Mouse (Mus musculus): Measurements from ENCODE around the gene Mapk14. TPM values are rescaled to one million over a fixed set of nuclear protein-coding genes. Genes with fewer than 3 reads are reported as not detected.

The Mapk14 gene
- polyA plus RNA-seq, 1 experiment from 2014 or later, result 30.8 TPM

- H3K4me2 ChIP-seq, result no peak overlapping the region
- no peaks in the 10 kb centered on the region for H3K9me3 ChIP-seq (replicated peaks)
- no peak for DNase-seq
- H3K4me3 ChIP-seq (replicated peaks), result no peak overlapping the region
- no peak overlapping the region for H3K9ac ChIP-seq
- no peak for ATAC-seq (ENCODE audit: low read depth)
- H3K36me3 ChIP-seq, result no peaks in the 10 kb centered on the region
- no peak overlapping the region for H3K27ac ChIP-seq
- H3K27me3 ChIP-seq, result no peaks in the 10 kb centered on the region
- H3K4me1 ChIP-seq (replicated peaks), result peaks cover 34% of the 10 kb centered on the region
- WGBS (ENCODE audit: insufficient replicate concordance), result 18% methylated on average over 4 of the region's 4 CpGs
Measured at GRCm38 (mm10) chr17:28687354-28687753, 3.8 kb upstream of the Mapk14 start.

GRCm38 (mm10) chr17:28689586-28690283 lies 1.4 kb upstream of the Mapk14 start, which contains the start of gene Slc26a8:
Gene Slc26a8, minus strand, starts transcription at chr17:28690233.
- peak within 1 kb of the TSS; percentile 93 for H3K27ac ChIP-seq
- DNase-seq, result peak; percentile 39
- H3K4me2 ChIP-seq, result peak within 1 kb of the TSS; percentile 90
- H3K9me3 ChIP-seq (replicated peaks), result no peaks in the 10 kb centered on the region
- no peak for ATAC-seq (ENCODE audit: low read depth)
- 0 out of 2 replicates have a peak, but pooled peaks cover 9% of the 10 kb centered on the region for H3K36me3 ChIP-seq
- H3K9ac ChIP-seq, result peak within 1 kb of the TSS; percentile 79
- 9% methylated on average over 40 of the region's 40 CpGs for WGBS (ENCODE audit: insufficient replicate concordance)
- no peaks in the 10 kb centered on the region for H3K27me3 ChIP-seq
- peak within 1 kb of the TSS; percentile 100 for H3K4me3 ChIP-seq (replicated peaks)
- H3K4me1 ChIP-seq (replicated peaks), result peaks cover 47% of the 10 kb centered on the region

GRCm38 (mm10) chr17:28691687-28692340 lies 685 bp downstream of the Mapk14 start:
- peak overlapping the region; percentile 98 for H3K9ac ChIP-seq
- peak overlapping the region; percentile 93 for H3K27ac ChIP-seq
- peaks cover 13% of the 10 kb centered on the region; the same call in 1 of the 2 replicates for H3K36me3 ChIP-seq
- H3K4me2 ChIP-seq, result peak overlapping the region; percentile 82
- no peaks in the 10 kb centered on the region for H3K27me3 ChIP-seq
- ATAC-seq (ENCODE audit: low read depth) (peak; percentile 53), DNase-seq (peak; percentile 66)
- peaks cover 65% of the 10 kb centered on the region for H3K4me1 ChIP-seq (replicated peaks)
- peak overlapping the region; percentile 100 for H3K4me3 ChIP-seq (replicated peaks)
- under 1% methylated on average over 53 of the region's 53 CpGs for WGBS (ENCODE audit: insufficient replicate concordance)
- H3K9me3 ChIP-seq (replicated peaks), result no peaks in the 10 kb centered on the region

GRCm38 (mm10) chr17:28692341-28692710 lies 1.2 kb downstream of the Mapk14 start:
- ATAC-seq (ENCODE audit: low read depth), result 0 out of 2 replicates have a peak, but pooled peaks have one; percentile 21
- H3K4me2 ChIP-seq, result peak overlapping the region; percentile 82
- peaks cover 65% of the 10 kb centered on the region for H3K4me1 ChIP-seq (replicated peaks)
- H3K4me3 ChIP-seq (replicated peaks), result peak overlapping the region; percentile 100
- H3K9ac ChIP-seq, result peak overlapping the region; percentile 98
- peak overlapping the region; percentile 93 for H3K27ac ChIP-seq
- H3K27me3 ChIP-seq, result no peaks in the 10 kb centered on the region
- no peaks in the 10 kb centered on the region for H3K9me3 ChIP-seq (replicated peaks)
- peaks cover 13% of the 10 kb centered on the region; the same call in 1 of the 2 replicates for H3K36me3 ChIP-seq
- DNase-seq, result peak; percentile 61
- under 1% methylated on average over 18 of the region's 18 CpGs for WGBS (ENCODE audit: insufficient replicate concordance)

GRCm38 (mm10) chr17:28693086-28693485 lies 2.0 kb downstream of the Mapk14 start:
- Histone ChIP-seq H3K9ac (peak overlapping the region; percentile 98), H3K27ac (peak overlapping the region; percentile 93), H3K4me3 (replicated peaks) (peak overlapping the region; percentile 100), H3K9me3 (replicated peaks) (no peaks in the 10 kb centered on the region), H3K4me1 (replicated peaks) (peaks cover 71% of the 10 kb centered on the region), H3K36me3 (peaks cover 13% of the 10 kb centered on the region; the same call in 1 of the 2 replicates), H3K4me2 (peak overlapping the region; percentile 82), H3K27me3 (no peaks in the 10 kb centered on the region)
- no peak for ATAC-seq (ENCODE audit: low read depth)
- WGBS (ENCODE audit: insufficient replicate concordance), result 12% methylated on average over 3 of the region's 3 CpGs
- no peak for DNase-seq

- WGBS (ENCODE audit: insufficient replicate concordance), result 84% methylated on average over 2 of the region's 2 CpGs
- no peaks in the 10 kb centered on the region for H3K27me3 ChIP-seq
- ATAC-seq (ENCODE audit: low read depth), result no peak
- H3K27ac ChIP-seq, result no peak overlapping the region
- H3K9me3 ChIP-seq (replicated peaks), result no peaks in the 10 kb centered on the region
- H3K4me1 ChIP-seq (replicated peaks), result peaks cover 79% of the 10 kb centered on the region
- peak overlapping the region; percentile 100 for H3K4me3 ChIP-seq (replicated peaks)
- H3K36me3 ChIP-seq, result peaks cover 16% of the 10 kb centered on the region; the same call in 1 of the 2 replicates
- no peak overlapping the region for H3K9ac ChIP-seq
- H3K4me2 ChIP-seq, result peak overlapping the region; percentile 82
- DNase-seq, result no peak
Measured at GRCm38 (mm10) chr17:28694078-28694477, 2.9 kb downstream of the Mapk14 start.

- ATAC-seq (ENCODE audit: low read depth), result no peak
- 61% methylated on average over 4 of the region's 4 CpGs for WGBS (ENCODE audit: insufficient replicate concordance)
- no peaks in the 10 kb centered on the region for H3K27me3 ChIP-seq
- no peaks in the 10 kb centered on the region for H3K9me3 ChIP-seq (replicated peaks)
- H3K4me1 ChIP-seq (replicated peaks), result peaks cover 79% of the 10 kb centered on the region
- H3K9ac ChIP-seq, result no peak overlapping the region
- H3K4me3 ChIP-seq (replicated peaks), result no peak overlapping the region
- no peak overlapping the region for H3K4me2 ChIP-seq
- no peak overlapping the region for H3K27ac ChIP-seq
- H3K36me3 ChIP-seq, result peaks cover 16% of the 10 kb centered on the region; the same call in 1 of the 2 replicates
- no peak for DNase-seq
Measured at GRCm38 (mm10) chr17:28694832-28695231, 3.7 kb downstream of the Mapk14 start.

- DNase-seq (no peak), ATAC-seq (ENCODE audit: low read depth) (no peak)
- WGBS (ENCODE audit: insufficient replicate concordance), result 16% methylated on average over 2 of the region's 2 CpGs
Measured at GRCm38 (mm10) chr17:28696641-28697040, 5.5 kb downstream of the Mapk14 start.

GRCm38 (mm10) chr17:28697290-28698195 lies 6.4 kb downstream of the Mapk14 start:
- H3K36me3 ChIP-seq, result peaks cover 21% of the 10 kb centered on the region; the same call in 1 of the 2 replicates
- no peaks in the 10 kb centered on the region for H3K9me3 ChIP-seq (replicated peaks)
- H3K4me3 ChIP-seq (replicated peaks), result no peak overlapping the region
- no peaks in the 10 kb centered on the region for H3K27me3 ChIP-seq
- H3K4me2 ChIP-seq, result peak overlapping the region; percentile 40
- DNase-seq (no peak), ATAC-seq (ENCODE audit: low read depth) (peak; percentile 21; the same call in 1 of the 2 replicates)
- no peak overlapping the region for H3K9ac ChIP-seq
- WGBS (ENCODE audit: insufficient replicate concordance), result 43% methylated on average over 13 of the region's 13 CpGs
- peaks cover 94% of the 10 kb centered on the region for H3K4me1 ChIP-seq (replicated peaks)
- H3K27ac ChIP-seq, result peak overlapping the region; percentile 54

More at GRCm38 (mm10) chr17:28696641-28697040, 5.5 kb downstream of the Mapk14 start:
- H3K27me3 ChIP-seq, result no peaks in the 10 kb centered on the region
- H3K9me3 ChIP-seq (replicated peaks), result no peaks in the 10 kb centered on the region
- peak overlapping the region; percentile 10; the same call in 1 of the 2 replicates for H3K9ac ChIP-seq
- H3K4me2 ChIP-seq, result peak overlapping the region; percentile 40
- peak overlapping the region; percentile 54 for H3K27ac ChIP-seq
- peaks cover 85% of the 10 kb centered on the region for H3K4me1 ChIP-seq (replicated peaks)
- no peak overlapping the region; the same call in 1 of the 2 replicates for H3K4me3 ChIP-seq (replicated peaks)
- H3K36me3 ChIP-seq, result peaks cover 21% of the 10 kb centered on the region; the same call in 1 of the 2 replicates

GRCm38 (mm10) chr17:28698245-28698644 lies 7.1 kb downstream of the Mapk14 start:
- Histone ChIP-seq H3K27ac (no peak overlapping the region), H3K4me2 (no peak overlapping the region), H3K27me3 (no peaks in the 10 kb centered on the region), H3K4me1 (replicated peaks) (peaks cover 90% of the 10 kb centered on the region), H3K36me3 (peaks cover 21% of the 10 kb centered on the region; the same call in 1 of the 2 replicates), H3K9me3 (replicated peaks) (no peaks in the 10 kb centered on the region), H3K4me3 (replicated peaks) (no peak overlapping the region), H3K9ac (0 out of 2 replicates have a peak overlapping the region, but pooled peaks have one; percentile 18)
- WGBS (ENCODE audit: insufficient replicate concordance), result 54% methylated on average over 4 of the region's 4 CpGs
- no peak for ATAC-seq (ENCODE audit: low read depth)
- DNase-seq, result no peak

All from liver, embryonic 13.5 days (tissue).